Mouse (Mus musculus): ENCODE measurements around the gene Fam47e. TPM values are rescaled to one million over a fixed set of nuclear protein-coding genes. Genes with fewer than 3 reads are reported as not detected.
"Not testable (repeated sequence)": the region's sequence is repeated elsewhere in the genome, so short reads cannot be mapped to it uniquely, and the experiment has no call there.

Gene Fam47e
- polyA plus RNA-seq, 1 experiment from 2014 or later, result not detected

DNA sequence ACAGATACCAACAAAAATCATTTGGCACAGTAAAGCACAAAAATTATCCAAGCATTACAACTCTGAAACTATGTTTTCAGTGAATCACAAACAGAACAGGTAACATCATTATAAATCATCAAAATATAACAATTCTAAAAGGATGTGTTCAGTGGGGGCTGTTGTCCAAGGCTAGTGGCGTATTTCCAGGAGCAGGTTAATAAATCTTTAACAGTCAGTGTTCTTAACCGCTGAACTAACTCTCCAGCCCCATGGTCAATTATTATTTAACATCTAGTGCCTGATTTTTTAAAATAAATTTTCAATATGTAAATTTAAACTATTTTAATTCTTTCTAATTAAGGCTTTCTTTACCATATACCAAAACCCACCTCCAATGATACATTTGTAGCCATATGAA, 33.7 kb upstream of the Fam47e start:
- not testable (repeated sequence) for H3K4me2 ChIP-seq (ENCODE audit: low read length); H3K9ac ChIP-seq (ENCODE audit: low read length); H3K4me1 ChIP-seq (ENCODE audit: control insufficient read depth in 2 of 2, insufficient read depth in 2 of 2, low read length in 2 of 2); H3K36me3 ChIP-seq (ENCODE audit: control insufficient read depth, insufficient read depth, low read length); H3K27me3 ChIP-seq (ENCODE audit: control insufficient read depth, insufficient read depth, low read length); ATAC-seq (ENCODE audit: insufficient number of reproducible peaks, insufficient read depth, low FRiP score, low read depth); H3K4me3 ChIP-seq (ENCODE audit: control insufficient read depth in 1 of 2, insufficient read depth in 1 of 2, low read depth in 1 of 2, low read length in 2 of 2); H3K9me3 ChIP-seq (ENCODE audit: control insufficient read depth, low read length); H3K27ac ChIP-seq (replicated peaks in 1 of 2; ENCODE audit: control insufficient read depth in 1 of 2, insufficient read depth in 1 of 2, low read depth in 2 of 2, low read length in 2 of 2)
- WGBS, result 80% methylated on average over 2 of the region's 2 CpGs

DNA sequence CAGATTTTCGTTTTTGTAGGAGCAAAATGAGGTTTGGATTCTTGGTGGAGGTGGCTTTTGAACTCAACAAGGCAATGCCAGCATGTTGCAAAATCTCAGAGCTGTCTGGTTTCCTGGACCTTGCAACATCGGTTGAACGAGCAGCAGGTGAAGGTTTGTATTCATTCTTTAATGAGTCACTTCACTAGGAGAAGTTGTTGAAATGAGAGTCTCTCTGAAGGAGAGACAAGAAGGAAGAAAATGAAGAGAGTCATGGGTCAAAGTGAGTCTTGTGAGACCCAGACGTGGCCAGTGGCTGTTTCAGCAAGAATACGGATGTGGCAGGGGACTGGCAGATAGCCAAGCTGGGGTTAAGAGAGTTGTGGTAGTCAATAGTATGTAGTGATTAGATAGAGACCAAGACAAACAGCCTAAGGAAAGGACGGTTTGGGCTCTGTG, 30.0 kb upstream of the Fam47e start:
- Histone ChIP-seq H3K4me2 (ENCODE audit: low read length) (no peak overlapping the region), H3K4me1 (ENCODE audit: control insufficient read depth in 2 of 2, insufficient read depth in 2 of 2, low read length in 2 of 2) (0 out of 4 replicates have a peak, but pooled peaks cover 0 to 3% of the 10 kb centered on the region in 2 experiments), H3K9ac (ENCODE audit: low read length) (no peak overlapping the region), H3K36me3 (ENCODE audit: control insufficient read depth, insufficient read depth, low read length) (no peaks in the 10 kb centered on the region), H3K27ac (replicated peaks in 1 of 2; ENCODE audit: control insufficient read depth in 1 of 2, insufficient read depth in 1 of 2, low read depth in 2 of 2, low read length in 2 of 2) (no peak overlapping the region), H3K4me3 (ENCODE audit: control insufficient read depth in 1 of 2, insufficient read depth in 1 of 2, low read depth in 1 of 2, low read length in 2 of 2) (no peak overlapping the region), H3K9me3 (ENCODE audit: control insufficient read depth, low read length) (no peaks in the 10 kb centered on the region), H3K27me3 (ENCODE audit: control insufficient read depth, insufficient read depth, low read length) (no peaks in the 10 kb centered on the region)
- 39% methylated on average over 6 of the region's 6 CpGs for WGBS
- no peak for ATAC-seq (ENCODE audit: insufficient number of reproducible peaks, insufficient read depth, low FRiP score, low read depth)

DNA sequence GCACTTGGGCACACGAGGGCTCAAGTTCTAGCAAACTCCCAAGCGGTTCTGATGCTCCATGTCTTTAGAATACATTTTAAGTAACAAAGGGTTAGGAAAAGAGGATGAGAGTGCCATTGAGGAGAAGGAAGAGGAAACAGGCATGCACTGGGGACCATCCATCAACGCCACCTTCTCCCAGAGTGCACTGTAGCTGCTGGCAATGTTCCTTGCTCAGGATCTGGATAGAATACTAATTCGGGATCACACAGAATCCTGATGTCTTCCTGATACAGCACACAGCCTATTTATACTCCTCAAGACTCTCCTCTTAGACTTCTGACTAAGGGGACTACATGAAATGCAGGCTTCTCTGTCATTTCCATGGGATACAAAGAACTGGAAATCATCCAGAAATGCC, 15.2 kb upstream of the Fam47e start:
- no peak overlapping the region for H3K9ac ChIP-seq (ENCODE audit: low read length)
- H3K9me3 ChIP-seq (ENCODE audit: control insufficient read depth, low read length), result no peaks in the 10 kb centered on the region
- no peak overlapping the region for H3K4me3 ChIP-seq (ENCODE audit: control insufficient read depth in 1 of 2, insufficient read depth in 1 of 2, low read depth in 1 of 2, low read length in 2 of 2)
- 66% methylated on average over 4 of the region's 4 CpGs for WGBS
- H3K27ac ChIP-seq (replicated peaks in 1 of 2; ENCODE audit: control insufficient read depth in 1 of 2, insufficient read depth in 1 of 2, low read depth in 2 of 2, low read length in 2 of 2), result no peak overlapping the region
- no peak overlapping the region for H3K4me2 ChIP-seq (ENCODE audit: low read length)
- no peaks in the 10 kb centered on the region for H3K4me1 ChIP-seq (ENCODE audit: control insufficient read depth in 2 of 2, insufficient read depth in 2 of 2, low read length in 2 of 2)
- ATAC-seq (ENCODE audit: insufficient number of reproducible peaks, insufficient read depth, low FRiP score, low read depth), result no peak
- no peaks in the 10 kb centered on the region for H3K36me3 ChIP-seq (ENCODE audit: control insufficient read depth, insufficient read depth, low read length)
- no peaks in the 10 kb centered on the region for H3K27me3 ChIP-seq (ENCODE audit: control insufficient read depth, insufficient read depth, low read length)

DNA sequence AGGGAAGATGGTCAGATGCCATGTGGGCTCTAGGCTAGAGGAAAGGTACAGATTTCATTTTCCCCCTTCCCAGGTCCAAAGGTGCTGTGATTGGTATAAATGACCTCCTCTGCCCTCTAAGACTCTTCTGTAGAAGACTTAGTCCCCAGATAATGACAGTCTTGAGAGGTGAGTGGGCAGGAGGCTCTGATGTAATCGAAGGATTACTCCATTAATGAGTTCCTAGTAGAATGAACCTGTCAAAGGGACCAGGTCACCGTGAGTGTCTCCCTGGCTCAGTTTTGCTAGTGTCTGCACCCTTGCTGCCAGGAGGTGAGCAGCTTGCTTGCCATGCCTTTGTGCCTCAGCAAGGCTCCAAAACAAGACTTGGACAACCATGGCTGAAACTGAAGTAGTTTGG, 2.3 kb upstream of the Fam47e start:
- WGBS, result 83% methylated on average over 2 of the region's 2 CpGs
- Histone ChIP-seq H3K27me3 (ENCODE audit: control insufficient read depth, insufficient read depth, low read length) (no peaks in the 10 kb centered on the region), H3K9ac (ENCODE audit: low read length) (no peak overlapping the region), H3K4me1 (ENCODE audit: control insufficient read depth in 2 of 2, insufficient read depth in 2 of 2, low read length in 2 of 2) (no peaks in the 10 kb centered on the region), H3K4me3 (ENCODE audit: control insufficient read depth in 1 of 2, insufficient read depth in 1 of 2, low read depth in 1 of 2, low read length in 2 of 2) (no peak overlapping the region), H3K36me3 (ENCODE audit: control insufficient read depth, insufficient read depth, low read length) (no peaks in the 10 kb centered on the region), H3K9me3 (ENCODE audit: control insufficient read depth, low read length) (peaks cover 6% of the 10 kb centered on the region), H3K27ac (replicated peaks in 1 of 2; ENCODE audit: control insufficient read depth in 1 of 2, insufficient read depth in 1 of 2, low read depth in 2 of 2, low read length in 2 of 2) (no peak overlapping the region), H3K4me2 (ENCODE audit: low read length) (no peak overlapping the region)
- ATAC-seq (ENCODE audit: insufficient number of reproducible peaks, insufficient read depth, low FRiP score, low read depth), result no peak

DNA sequence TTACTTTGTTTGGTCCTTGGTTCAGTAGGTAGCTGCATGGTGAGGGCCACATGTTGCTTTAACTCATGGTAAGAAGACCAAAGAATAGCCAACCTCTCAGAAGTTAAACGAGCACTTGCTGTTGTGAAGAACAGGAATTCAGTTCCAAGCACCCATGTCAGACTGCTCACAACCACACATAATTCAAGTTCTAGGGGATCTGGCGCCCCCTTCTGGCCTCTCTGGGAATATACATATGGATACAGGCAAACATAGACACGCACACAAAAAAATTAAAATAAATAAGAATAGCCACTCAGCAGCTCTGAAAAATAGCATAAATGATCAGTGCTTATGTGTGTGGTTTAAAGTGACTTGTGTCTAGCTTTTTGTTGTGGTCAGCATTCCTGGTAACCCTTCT, 930 bp upstream of the Fam47e start:
- H3K27me3 ChIP-seq (ENCODE audit: control insufficient read depth, insufficient read depth, low read length), result no peaks in the 10 kb centered on the region

DNA sequence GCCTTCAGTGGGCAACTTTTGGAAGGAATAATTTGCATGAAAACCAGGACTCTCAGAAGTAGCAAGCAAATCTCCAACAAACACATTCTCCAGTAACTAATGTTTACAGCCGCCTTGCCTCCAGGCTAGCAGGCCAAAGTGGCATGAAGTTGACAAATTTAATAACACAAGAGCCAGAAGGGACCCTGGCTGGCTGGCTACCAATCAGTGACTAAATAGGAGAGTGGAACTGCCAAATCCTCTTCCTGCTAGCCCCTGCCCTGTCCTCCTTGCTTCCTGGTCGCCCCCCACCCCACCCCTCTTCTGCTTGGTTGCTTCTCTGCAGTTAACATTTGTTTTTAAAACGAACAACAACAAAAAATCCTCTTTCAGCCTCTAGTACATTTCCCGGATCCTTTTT, 426 bp upstream of the Fam47e start:
- H3K4me3 ChIP-seq (ENCODE audit: control insufficient read depth in 1 of 2, insufficient read depth in 1 of 2, low read depth in 1 of 2, low read length in 2 of 2), result no peak overlapping the region
- H3K27ac ChIP-seq (replicated peaks in 1 of 2; ENCODE audit: control insufficient read depth in 1 of 2, insufficient read depth in 1 of 2, low read depth in 2 of 2, low read length in 2 of 2), result no peak overlapping the region

More for the DNA sequence above, 930 bp upstream of the Fam47e start:
- Histone ChIP-seq H3K9ac (ENCODE audit: low read length) (no peak overlapping the region), H3K4me3 (ENCODE audit: control insufficient read depth in 1 of 2, insufficient read depth in 1 of 2, low read depth in 1 of 2, low read length in 2 of 2) (no peak overlapping the region), H3K4me2 (ENCODE audit: low read length) (no peak overlapping the region), H3K4me1 (ENCODE audit: control insufficient read depth in 2 of 2, insufficient read depth in 2 of 2, low read length in 2 of 2) (no peaks in the 10 kb centered on the region), H3K36me3 (ENCODE audit: control insufficient read depth, insufficient read depth, low read length) (no peaks in the 10 kb centered on the region), H3K27ac (replicated peaks in 1 of 2; ENCODE audit: control insufficient read depth in 1 of 2, insufficient read depth in 1 of 2, low read depth in 2 of 2, low read length in 2 of 2) (no peak overlapping the region), H3K9me3 (ENCODE audit: control insufficient read depth, low read length) (peaks cover 6% of the 10 kb centered on the region)
- no peak for ATAC-seq (ENCODE audit: insufficient number of reproducible peaks, insufficient read depth, low FRiP score, low read depth)
- whole genome bisulfite sequencing, result 69% methylated on average over 3 of the region's 3 CpGs

DNA sequence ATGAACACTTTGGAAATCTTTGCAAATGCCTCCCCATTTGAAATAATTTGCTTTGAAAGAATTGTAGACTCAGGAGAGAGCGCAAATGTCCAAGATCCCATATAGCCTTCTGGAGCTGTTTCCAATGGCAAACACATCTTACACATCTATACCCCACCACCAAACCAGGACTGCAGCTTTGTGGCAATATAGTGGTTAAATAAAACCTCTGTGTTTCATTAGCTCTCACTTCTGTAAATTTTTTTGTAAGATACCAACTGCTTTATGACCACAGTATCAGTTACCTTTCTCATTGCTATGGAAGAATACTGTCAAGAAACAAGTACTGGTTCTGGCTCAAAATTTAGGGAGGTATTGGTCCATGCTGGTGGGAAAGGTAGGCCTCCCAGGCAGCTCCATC, 1.0 kb downstream of the Fam47e start:
- Histone ChIP-seq H3K27ac (replicated peaks in 1 of 2; ENCODE audit: control insufficient read depth in 1 of 2, insufficient read depth in 1 of 2, low read depth in 2 of 2, low read length in 2 of 2) (no peak overlapping the region), H3K27me3 (ENCODE audit: control insufficient read depth, insufficient read depth, low read length) (no peaks in the 10 kb centered on the region), H3K36me3 (ENCODE audit: control insufficient read depth, insufficient read depth, low read length) (no peaks in the 10 kb centered on the region), H3K9ac (ENCODE audit: low read length) (no peak overlapping the region), H3K4me1 (ENCODE audit: control insufficient read depth in 2 of 2, insufficient read depth in 2 of 2, low read length in 2 of 2) (peaks cover 7 to 8% of the 10 kb centered on the region in 2 experiments; a peak in 3 of 4 replicates), H3K4me3 (ENCODE audit: control insufficient read depth in 1 of 2, insufficient read depth in 1 of 2, low read depth in 1 of 2, low read length in 2 of 2) (no peak overlapping the region), H3K9me3 (ENCODE audit: control insufficient read depth, low read length) (peaks cover 6% of the 10 kb centered on the region), H3K4me2 (ENCODE audit: low read length) (no peak overlapping the region)
- WGBS, result 90% methylated on average over 1 of the region's 1 CpGs
- ATAC-seq (ENCODE audit: insufficient number of reproducible peaks, insufficient read depth, low FRiP score, low read depth), result no peak

More for the DNA sequence above, 426 bp upstream of the Fam47e start:
- no peak for ATAC-seq (ENCODE audit: insufficient number of reproducible peaks, insufficient read depth, low FRiP score, low read depth)
- Histone ChIP-seq H3K9me3 (ENCODE audit: control insufficient read depth, low read length) (peaks cover 6% of the 10 kb centered on the region), H3K4me1 (ENCODE audit: control insufficient read depth in 2 of 2, insufficient read depth in 2 of 2, low read length in 2 of 2) (0 out of 4 replicates have a peak, but pooled peaks cover 0 to 2% of the 10 kb centered on the region in 2 experiments), H3K36me3 (ENCODE audit: control insufficient read depth, insufficient read depth, low read length) (no peaks in the 10 kb centered on the region), H3K9ac (ENCODE audit: low read length) (no peak overlapping the region), H3K27me3 (ENCODE audit: control insufficient read depth, insufficient read depth, low read length) (no peaks in the 10 kb centered on the region), H3K4me2 (ENCODE audit: low read length) (no peak overlapping the region)
- 85% methylated on average over 4 of the region's 4 CpGs for WGBS

DNA sequence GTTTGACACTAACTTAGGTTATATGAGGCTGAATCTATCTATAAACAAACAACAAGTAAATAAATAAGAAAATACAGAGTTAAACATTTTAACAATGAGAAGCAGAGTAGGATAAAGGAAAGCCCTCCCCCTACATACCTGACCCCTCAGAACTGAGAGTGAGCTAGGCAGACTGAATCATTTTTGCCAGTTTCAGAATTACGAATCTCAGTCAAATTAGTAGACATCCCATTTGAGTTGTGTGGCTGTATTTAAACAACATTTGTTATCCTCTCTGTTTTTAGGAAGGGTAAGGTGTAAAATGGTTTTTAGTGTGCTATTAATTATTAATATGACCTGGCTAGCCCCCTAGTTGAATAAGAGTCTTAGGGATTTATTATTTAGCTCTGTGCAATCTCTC, 2.6 kb downstream of the Fam47e start:
- Histone ChIP-seq H3K27me3 (ENCODE audit: control insufficient read depth, insufficient read depth, low read length) (no peaks in the 10 kb centered on the region), H3K36me3 (ENCODE audit: control insufficient read depth, insufficient read depth, low read length) (no peaks in the 10 kb centered on the region), H3K4me2 (ENCODE audit: low read length) (no peak overlapping the region), H3K9ac (ENCODE audit: low read length) (no peak overlapping the region), H3K9me3 (ENCODE audit: control insufficient read depth, low read length) (peaks cover 6% of the 10 kb centered on the region), H3K4me1 (ENCODE audit: control insufficient read depth in 2 of 2, insufficient read depth in 2 of 2, low read length in 2 of 2) (peaks cover 7 to 8% of the 10 kb centered on the region in 2 experiments; a peak in 3 of 4 replicates), H3K4me3 (ENCODE audit: control insufficient read depth in 1 of 2, insufficient read depth in 1 of 2, low read depth in 1 of 2, low read length in 2 of 2) (no peak overlapping the region), H3K27ac (replicated peaks in 1 of 2; ENCODE audit: control insufficient read depth in 1 of 2, insufficient read depth in 1 of 2, low read depth in 2 of 2, low read length in 2 of 2) (no peak overlapping the region)
- WGBS, result 97% methylated on average over 1 of the region's 1 CpGs
- ATAC-seq (ENCODE audit: insufficient number of reproducible peaks, insufficient read depth, low FRiP score, low read depth), result no peak

Data from heart, embryonic 14.5 days (tissue).